Comparison of ENCODE assay signal across 8 mouse cellular contexts in genomic region chr10:59969821-59970449, GRCm38 (mm10). TPM values are rescaled to one million over a fixed set of nuclear protein-coding genes. Genes with fewer than 3 reads are reported as not detected.
A peak's percentile ranks its signal among the peaks of the same experiment; 100 is the strongest.
DNase-seq lines count a peak whose midpoint lies in the region; ATAC-seq and TF ChIP-seq lines count a peak whose summit lies in the region.

No protein-coding gene starts in this region.

- peak overlapping the region; percentile 91 for H3K27ac ChIP-seq in heart, embryonic 15.5 days
- H3K27ac ChIP-seq in neural tube, embryonic 13.5 days (replicated peaks) = peak overlapping the region; percentile 96

- H3K9ac ChIP-seq in heart, embryonic 15.5 days = peak overlapping the region; percentile 64
- H3K9ac ChIP-seq in neural tube, embryonic 13.5 days = peak overlapping the region; percentile 92

- peaks cover 80% of the 10 kb centered on the region for H3K4me1 ChIP-seq in E14TG2a.4 (replicated peaks; ENCODE audit: low read depth, low read length)
- H3K4me1 ChIP-seq in erythroblast, embryonic 14.5 days (ENCODE audit: control insufficient read depth) = peaks cover 19% of the 10 kb centered on the region
- H3K4me1 ChIP-seq in heart, embryonic 15.5 days (replicated peaks) = peaks cover 75% of the 10 kb centered on the region
- peaks cover 46% of the 10 kb centered on the region for H3K4me1 ChIP-seq in neural tube, embryonic 13.5 days (replicated peaks)

- H3K36me3 ChIP-seq in E14TG2a.4 (ENCODE audit: insufficient read depth, low read length) = no peaks in the 10 kb centered on the region
- no peaks in the 10 kb centered on the region for H3K36me3 ChIP-seq in erythroblast, embryonic 14.5 days (ENCODE audit: control insufficient read depth)
- no peaks in the 10 kb centered on the region for H3K36me3 ChIP-seq in heart, embryonic 15.5 days
- no peaks in the 10 kb centered on the region for H3K36me3 ChIP-seq in neural tube, embryonic 13.5 days

- H3K4me2 ChIP-seq in heart, embryonic 15.5 days = peak overlapping the region; percentile 70
- H3K4me2 ChIP-seq in neural tube, embryonic 13.5 days = peak overlapping the region; percentile 74

- WGBS in heart, embryonic 15.5 days = under 1% methylated on average over 25 of the region's 25 CpGs
- WGBS in neural tube, embryonic 13.5 days = under 1% methylated on average over 25 of the region's 25 CpGs

- peak overlapping the region; percentile 76 for H3K4me3 ChIP-seq in E14TG2a.4 (replicated peaks; ENCODE audit: low read length)
- peak overlapping the region; percentile 40 for H3K4me3 ChIP-seq in erythroblast, embryonic 14.5 days (replicated peaks)
- peak overlapping the region; percentile 54 for H3K4me3 ChIP-seq in heart, embryonic 15.5 days
- H3K4me3 ChIP-seq in neural tube, embryonic 13.5 days = peak overlapping the region; percentile 57

- peaks cover 83% of the 10 kb centered on the region for H3K27me3 ChIP-seq in E14TG2a.4 (ENCODE audit: insufficient read depth, low read length)
- peaks cover 49% of the 10 kb centered on the region for H3K27me3 ChIP-seq in erythroblast, embryonic 14.5 days (ENCODE audit: control insufficient read depth)
- H3K27me3 ChIP-seq in heart, embryonic 15.5 days = no peaks in the 10 kb centered on the region
- no peaks in the 10 kb centered on the region for H3K27me3 ChIP-seq in neural tube, embryonic 13.5 days

- TF ChIP-seq POLR2A in brain, embryonic 14.5 days (IDR thresholded peaks at IDR 0.05; ENCODE audit: borderline replicate concordance, extremely low read depth, insufficient read depth, insufficient read length, poor library complexity, severe bottlenecking) = peak; percentile 46; the same call in 1 of the 2 replicates

- peaks cover 10% of the 10 kb centered on the region for H3K9me3 ChIP-seq in E14TG2a.4 (ENCODE audit: low read length)
- H3K9me3 ChIP-seq in erythroblast, embryonic 14.5 days (ENCODE audit: control insufficient read depth, low read length) = peaks cover 2% of the 10 kb centered on the region; the same call in 1 of the 2 replicates
- no peaks in the 10 kb centered on the region for H3K9me3 ChIP-seq in heart, embryonic 15.5 days (replicated peaks)
- no peaks in the 10 kb centered on the region for H3K9me3 ChIP-seq in neural tube, embryonic 13.5 days

- no peak for TF ChIP-seq CTCF in E14TG2a.4 (conservative IDR thresholded peaks at IDR 0.05; ENCODE audit: low read length)
- TF ChIP-seq CTCF in brain, embryonic 14.5 days (IDR thresholded peaks at IDR 0.05; ENCODE audit: borderline replicate concordance, extremely low read depth, insufficient read depth, insufficient read length) = no peak

- peak; percentile 54 for ATAC-seq in heart, embryonic 15.5 days (replicated peaks; ENCODE audit: insufficient number of reproducible peaks, insufficient read depth, low FRiP score, low read depth)
- ATAC-seq in neural tube, embryonic 13.5 days (ENCODE audit: low read depth) = peak; percentile 66

- DNase-seq in brain, embryonic 14.5 days (ENCODE audit: low read depth) = peak; percentile 90
- DNase-seq in kidney, postnatal 10 days = peak; percentile 65
- peak; percentile 87 to 93 for DNase-seq in lung, adult 18-20 months
- peak; percentile 69 to 83 for DNase-seq in thymus, postnatal 36 days

RNA-seq across cellular contexts. Expression of gene Ddit4, which starts 18.3 kb away (rescaled TPM):
- 82.4 and 114 TPM in 2 replicates for polyA plus RNA-seq in brain, embryonic 14.5 days (2012; rRNA removed)
- polyA plus RNA-seq in erythroblast, embryonic 14.5 days (2012) = 0.06 and 0.07 TPM in 2 replicates
- polyA plus RNA-seq in heart, embryonic 15.5 days (2015; fragmentation: Nextera tagmentation; extraction: Ambion mirVana) = 22.7 and 33.4 TPM in 2 replicates
- polyA plus RNA-seq in neural tube, embryonic 13.5 days (2015; fragmentation: Nextera tagmentation; extraction: Ambion mirVana) = 72.8 and 78.2 TPM in 2 replicates

RNA-seq across cellular contexts. Expression of gene Ascc1, which starts 32.7 kb away (rescaled TPM):
- 32.8 and 36.3 TPM in 2 replicates for polyA plus RNA-seq in brain, embryonic 14.5 days (2012; rRNA removed)
- polyA plus RNA-seq in erythroblast, embryonic 14.5 days (2012) = 7.4 and 8.4 TPM in 2 replicates
- polyA plus RNA-seq in heart, embryonic 15.5 days (2015; fragmentation: Nextera tagmentation; extraction: Ambion mirVana) = 36.1 and 40.6 TPM in 2 replicates
- polyA plus RNA-seq in neural tube, embryonic 13.5 days (2015; fragmentation: Nextera tagmentation; extraction: Ambion mirVana) = 41.7 and 44.5 TPM in 2 replicates

RNA-seq across cellular contexts. Expression of gene Anapc16, which starts 33.0 kb away (rescaled TPM):
- 85.9 and 112 TPM in 2 replicates for polyA plus RNA-seq in brain, embryonic 14.5 days (2012; rRNA removed)
- 7.5 and 15.2 TPM in 2 replicates for polyA plus RNA-seq in erythroblast, embryonic 14.5 days (2012)
- polyA plus RNA-seq in heart, embryonic 15.5 days (2015; fragmentation: Nextera tagmentation; extraction: Ambion mirVana) = 85.4 and 92.2 TPM in 2 replicates
- 98.1 and 118 TPM in 2 replicates for polyA plus RNA-seq in neural tube, embryonic 13.5 days (2015; fragmentation: Nextera tagmentation; extraction: Ambion mirVana)

Comparison
In these comparisons a context has a peak if more than half of its experiments do, and no peak if none do; other contexts are left out.
1. Peak in every context shown above with its lines: DNase-seq, ATAC-seq, H3K4me3 ChIP-seq and H3K27ac ChIP-seq.
2. RNA of gene Ddit4, which starts 18.3 kb away (polyA plus RNA-seq): 82.4 to 114 TPM in brain, embryonic 14.5 days, 72.8 to 78.2 TPM in neural tube, embryonic 13.5 days and 22.7 to 33.4 TPM in heart, embryonic 15.5 days; 0.06 to 0.07 TPM in erythroblast, embryonic 14.5 days; every median in the first group is over 10 times any median in the second.